Mouse (Mus musculus): ENCODE data around the gene Vax2. TPM values are rescaled to one million over a fixed set of nuclear protein-coding genes. Genes with fewer than 3 reads are reported as not detected.

Gene Vax2
- not detected for total RNA-seq (2023)

GRCm38 (mm10) chr6:83711067-83711675 lies at the start of gene Vax2:
Gene Vax2, plus strand, starts transcription at chr6:83711264.

DNA sequence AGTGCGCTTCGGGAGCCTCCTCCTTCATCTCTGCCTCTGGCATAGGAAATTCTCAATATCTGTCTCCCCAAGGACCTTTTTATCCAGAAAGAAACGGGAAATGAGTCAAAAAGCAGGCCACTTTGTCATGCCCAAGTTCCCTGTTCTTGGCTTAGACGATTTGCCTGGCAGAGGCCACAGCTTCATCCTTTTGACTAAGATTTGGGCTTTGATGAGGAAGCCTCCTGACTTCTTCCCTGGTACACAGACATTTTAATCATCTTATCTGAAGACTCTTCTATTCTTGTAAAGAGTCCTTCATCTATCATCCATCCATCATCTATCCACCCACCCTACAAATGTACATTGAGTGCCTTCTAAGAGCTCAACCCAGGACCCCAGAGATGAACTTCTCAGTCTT lies 33.3 kb upstream of the Vax2 start, which contains the start of gene Cd207:
Gene Cd207, minus strand, starts transcription at position 101 of the 400 bp plus-strand sequence.

DNA sequence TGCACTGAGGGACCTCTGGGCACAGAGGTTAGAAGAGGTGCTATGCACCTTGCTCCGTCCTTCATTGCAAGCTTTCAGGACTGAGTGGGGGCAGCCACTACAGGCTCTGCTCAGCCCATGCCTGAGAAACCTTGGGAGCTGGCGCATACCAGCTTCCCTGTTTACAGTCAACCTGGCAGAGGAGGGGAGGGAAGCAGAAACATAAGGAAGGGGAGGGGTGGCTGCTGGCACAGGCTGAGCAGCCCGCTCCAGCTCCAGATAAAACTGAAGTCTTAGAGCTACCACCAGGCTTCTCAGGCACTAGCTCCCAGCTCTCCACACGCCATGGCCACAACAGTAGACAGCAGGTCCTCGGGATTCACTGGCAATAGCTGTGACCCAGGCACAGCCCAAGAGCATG lies 31.7 kb downstream of the Vax2 start, which contains the start of gene Atp6v1b1:
Gene Atp6v1b1, plus strand, starts transcription at position 230 of the 400 bp plus-strand sequence.

GRCm38 (mm10) chr6:83762344-83762743 lies 51.3 kb downstream of the Vax2 start, which contains the start of gene Ankrd53:
Gene Ankrd53, plus strand, starts transcription at chr6:83762644.

GRCm38 (mm10) chr6:83775638-83776293 lies 64.7 kb downstream of the Vax2 start, which contains the start of gene Tex261:
Gene Tex261, minus strand, starts transcription at chr6:83775813.

Other genes with a start within 250 kb of the Vax2 start
- gene Dguok, start 204.3 kb upstream of the Vax2 start, total RNA-seq (2023): 43.3 TPM
- not detected for gene Actg2, start 175.0 kb upstream of the Vax2 start, total RNA-seq (2023)
- 23.9 TPM for gene Stambp, start 138.5 kb upstream of the Vax2 start, total RNA-seq (2023)
- gene Clec4f, start 55.1 kb upstream of the Vax2 start, total RNA-seq (2023): not detected
- gene Cd207, start 33.4 kb upstream of the Vax2 start, total RNA-seq (2023): 0.34 TPM
- gene Atp6v1b1, start 31.7 kb downstream of the Vax2 start, total RNA-seq (2023): not detected
- not detected for gene Ankrd53, start 51.4 kb downstream of the Vax2 start, total RNA-seq (2023)
- gene Tex261, start 64.5 kb downstream of the Vax2 start, total RNA-seq (2023): 57.0 TPM
- 9.9 TPM for gene Nagk, start 83.7 kb downstream of the Vax2 start, total RNA-seq (2023)
- gene Paip2b, start 120.5 kb downstream of the Vax2 start, total RNA-seq (2023): 64.9 TPM
- 143 TPM for gene Zfp638, start 155.8 kb downstream of the Vax2 start, total RNA-seq (2023)